Comparison of ENCODE assay signal across 11 mouse cellular contexts in genomic region chr4:148908760-148909510, GRCm38 (mm10).
DNase-seq lines count a peak whose midpoint lies in the region; ATAC-seq lines count a peak whose summit lies in the region.
"Had no signal": no experiment of that assay in that cellular context is flagged by ENCODE, and none has a peak within 500 bp of the region (broad histone marks: within the 10 kb centered on the region; RNA-seq: fewer than 3 reads in every experiment).

No protein-coding gene starts in this region.

- H3K27me3 ChIP-seq in heart, embryonic 12.5 days (replicated peaks): no peaks in the 10 kb centered on the region; the same call in 1 of the 2 replicates
- peaks cover 6% of the 10 kb centered on the region; the same call in 1 of the 2 replicates for H3K27me3 ChIP-seq in embryonic facial prominence, embryonic 11.5 days (ENCODE audit: control insufficient read depth, insufficient read depth, low read length)
- H3K27me3 ChIP-seq in limb, embryonic 15.5 days: peaks cover 35% of the 10 kb centered on the region

- H3K9me3 ChIP-seq in heart, embryonic 12.5 days (replicated peaks): no peaks in the 10 kb centered on the region
- H3K9me3 ChIP-seq in embryonic facial prominence, embryonic 11.5 days (replicated peaks; ENCODE audit: control insufficient read depth, low read length): no peaks in the 10 kb centered on the region
- H3K9me3 ChIP-seq in limb, embryonic 15.5 days: no peaks in the 10 kb centered on the region

- H3K4me1 ChIP-seq in heart, embryonic 12.5 days (replicated peaks): peaks cover 98% of the 10 kb centered on the region
- H3K4me1 ChIP-seq in embryonic facial prominence, embryonic 11.5 days (ENCODE audit: control insufficient read depth, insufficient read depth, low read length): 0 out of 2 replicates have a peak, but pooled peaks cover 3% of the 10 kb centered on the region
- H3K4me1 ChIP-seq in limb, embryonic 15.5 days: peaks cover 43% of the 10 kb centered on the region

- 59% methylated on average over 15 of the region's 15 CpGs for WGBS in heart, embryonic 12.5 days
- 78% methylated on average over 15 of the region's 15 CpGs for WGBS in embryonic facial prominence, embryonic 11.5 days
- 78% methylated on average over 15 of the region's 15 CpGs for WGBS in limb, embryonic 15.5 days

- ATAC-seq in heart, embryonic 12.5 days (ENCODE audit: insufficient number of reproducible peaks, low FRiP score): no peak
- ATAC-seq in embryonic facial prominence, embryonic 11.5 days (replicated peaks; ENCODE audit: insufficient number of reproducible peaks, low FRiP score, low TSS enrichment, low read depth): no peak
- no peak for ATAC-seq in limb, embryonic 15.5 days (ENCODE audit: insufficient number of reproducible peaks, low FRiP score, low TSS enrichment, low read depth)
- no peak for ATAC-seq in megakaryocyte-erythroid progenitor cell, adult 5-6 weeks (replicated peaks; ENCODE audit: low FRiP score, low TSS enrichment, poor library complexity, severe bottlenecking)

- peak overlapping the region; percentile 46 for H3K9ac ChIP-seq in heart, embryonic 12.5 days
- no peak overlapping the region for H3K9ac ChIP-seq in embryonic facial prominence, embryonic 11.5 days (replicated peaks; ENCODE audit: low read length)
- no peak overlapping the region for H3K9ac ChIP-seq in limb, embryonic 15.5 days

- H3K4me3 ChIP-seq in heart, embryonic 12.5 days: no peak overlapping the region
- no peak overlapping the region for H3K4me3 ChIP-seq in embryonic facial prominence, embryonic 11.5 days (ENCODE audit: low read depth, low read length)
- no peak overlapping the region for H3K4me3 ChIP-seq in limb, embryonic 15.5 days

- DNase-seq in heart, postnatal 14 days: no peak
- peak; percentile 61 for DNase-seq in 3134 (ENCODE audit: extremely low read depth, insufficient read length, low spot score)
- no peak for DNase-seq in embryonic facial prominence, embryonic 11.5 days (ENCODE audit: low spot score)
- no peak for DNase-seq in urinary bladder, postnatal 4 days (ENCODE audit: low spot score in 2 of 2)
- no peak for DNase-seq in left cerebral cortex, adult 8-10 months (ENCODE audit: low spot score in 2 of 2)
- DNase-seq: cerebellum, adult 8-10 months; right cerebral cortex, postnatal 4 days had no signal

- no peak overlapping the region; the same call in 1 of the 2 replicates for H3K4me2 ChIP-seq in heart, embryonic 12.5 days
- no peak overlapping the region for H3K4me2 ChIP-seq in embryonic facial prominence, embryonic 11.5 days (ENCODE audit: low read depth, low read length)
- no peak overlapping the region for H3K4me2 ChIP-seq in limb, embryonic 15.5 days

- no peaks in the 10 kb centered on the region for H3K36me3 ChIP-seq in heart, embryonic 12.5 days
- H3K36me3 ChIP-seq in embryonic facial prominence, embryonic 11.5 days (replicated peaks; ENCODE audit: control insufficient read depth, insufficient read depth, low read depth, low read length): no peaks in the 10 kb centered on the region
- no peaks in the 10 kb centered on the region for H3K36me3 ChIP-seq in limb, embryonic 15.5 days

- peak overlapping the region; percentile 89 for H3K27ac ChIP-seq in heart, embryonic 12.5 days (ENCODE audit: poor library complexity, severe bottlenecking)
- H3K27ac ChIP-seq in embryonic facial prominence, embryonic 11.5 days (replicated peaks; ENCODE audit: low read depth, low read length): peak overlapping the region; percentile 28; the same call in 1 of the 2 replicates
- peak overlapping the region; percentile 11; the same call in 1 of the 2 replicates for H3K27ac ChIP-seq in limb, embryonic 15.5 days
- H3K27ac ChIP-seq: macrophage had no signal

- intact Hi-C loops in heart, postnatal 14 days (cut with DNase I): no loop called here

Comparison
In these comparisons a context has a peak if more than half of its experiments do, and no peak if none do; other contexts are left out.
1. H3K27ac ChIP-seq: peak in every context shown above with its lines; median percentile 89 in heart, embryonic 12.5 days; 28 in embryonic facial prominence, embryonic 11.5 days; 11 in limb, embryonic 15.5 days.